Mouse (Mus musculus) right cerebral cortex, postnatal 36 days (tissue): Measurements from ENCODE around the gene Orm3.
"Not testable (repeated sequence)": the region's sequence is repeated elsewhere in the genome, so short reads cannot be mapped to it uniquely, and the experiment has no call there.

ENCODE experiments used
- DNase-seq, 2 experiments: peaks; one replicate each; pipeline ENCODE4 v3.0.0; 2022; ENCODE audit warnings: low spot score in 2 of 2, mixed read lengths in 1 of 2

The Orm3 gene

DNA sequence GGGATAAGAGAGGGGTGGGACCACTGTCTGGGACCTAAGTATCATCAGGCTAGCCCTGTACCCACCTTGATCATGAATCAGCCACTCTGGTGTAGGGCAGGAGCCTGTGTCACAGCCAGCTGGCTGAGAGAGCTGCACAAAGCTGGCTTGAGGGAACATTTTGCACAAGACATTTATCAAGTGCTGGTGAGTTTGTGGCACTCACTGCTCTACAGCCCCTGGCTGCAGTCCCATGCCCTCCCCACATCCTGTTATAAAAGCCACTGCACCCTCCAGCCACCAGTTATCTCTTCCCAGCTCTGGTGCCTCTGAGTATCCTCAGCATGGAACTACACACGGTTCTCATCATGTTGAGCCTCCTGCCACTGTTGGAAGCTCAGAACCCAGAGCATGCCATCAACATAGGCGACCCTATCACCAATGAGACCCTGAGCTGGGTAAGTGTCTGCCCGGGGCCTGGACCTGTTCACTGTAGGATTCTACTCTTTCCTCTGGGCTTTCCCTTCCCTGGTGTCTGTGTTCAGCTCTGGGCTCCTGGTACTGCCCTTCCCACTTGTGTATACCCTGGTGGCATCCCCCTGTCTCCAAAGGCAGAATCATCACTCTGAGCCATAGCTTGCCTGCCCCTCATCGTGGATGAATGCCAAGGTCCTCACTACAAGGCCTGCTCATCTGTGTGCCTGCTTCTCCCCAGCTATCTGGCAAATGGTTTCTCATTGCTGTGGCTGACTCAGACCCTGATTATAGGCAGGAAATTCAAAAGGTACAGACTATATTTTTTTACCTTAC lies at the start of gene Orm3:
Gene Orm3, plus strand, starts transcription at position 286 of the 789 bp plus-strand sequence.
- DNase-seq: no peak

- DNase-seq: peak; percentile 78 to 86
Measured at GRCm38 (mm10) chr4:63307175-63308062, 48.5 kb upstream of the Orm3 start.

DNA sequence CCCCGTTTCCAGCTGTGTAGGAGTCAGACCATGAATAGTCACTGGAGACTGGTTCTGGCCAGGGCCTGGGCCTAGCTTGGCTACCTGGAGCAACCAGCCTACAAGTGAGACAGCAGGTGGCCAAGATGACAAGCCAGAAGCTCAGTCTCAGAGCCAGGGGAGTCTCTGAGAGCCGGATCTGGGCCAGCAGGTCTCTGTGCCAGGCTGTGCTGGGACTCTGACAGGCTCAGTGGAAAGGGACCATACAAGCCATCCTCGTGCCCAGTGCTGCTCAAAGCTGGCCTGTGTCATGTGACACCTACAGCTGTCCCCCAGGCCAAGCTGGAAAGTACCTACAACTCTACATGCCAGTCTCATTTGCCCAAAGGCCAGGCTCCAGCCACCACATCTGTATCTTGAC lies 47.6 kb upstream of the Orm3 start:
- no peak for DNase-seq

DNA sequence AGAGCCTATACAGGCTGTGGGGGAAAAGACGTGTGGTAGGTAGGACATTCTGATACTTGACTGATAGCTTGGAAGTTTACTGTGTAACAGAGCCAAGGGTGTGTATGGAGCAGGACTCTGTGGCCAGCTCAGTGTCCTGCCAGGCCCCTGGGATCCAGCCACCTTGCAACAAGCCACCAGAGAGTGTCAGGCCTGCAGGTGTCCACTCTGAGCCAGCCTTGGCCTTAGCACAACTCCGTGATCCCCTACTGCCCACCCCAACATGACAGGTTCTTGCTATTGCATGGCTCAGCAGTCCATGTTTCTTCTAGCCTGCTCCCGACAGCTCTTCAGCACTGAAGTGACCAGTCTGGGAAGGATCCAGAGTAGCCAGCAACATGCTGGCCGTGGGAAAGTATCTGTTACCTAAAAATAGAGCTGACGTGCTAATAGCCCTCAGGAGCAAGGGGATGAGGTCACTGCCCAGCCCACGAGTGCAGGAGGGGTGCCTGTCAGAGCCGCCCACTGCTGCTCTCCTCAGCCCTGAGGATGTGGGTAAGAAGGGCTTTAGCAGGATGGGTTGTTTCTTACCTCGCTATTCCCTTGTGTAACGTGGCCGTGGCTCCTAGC lies 45.6 kb upstream of the Orm3 start:
- no peak for DNase-seq

DNA sequence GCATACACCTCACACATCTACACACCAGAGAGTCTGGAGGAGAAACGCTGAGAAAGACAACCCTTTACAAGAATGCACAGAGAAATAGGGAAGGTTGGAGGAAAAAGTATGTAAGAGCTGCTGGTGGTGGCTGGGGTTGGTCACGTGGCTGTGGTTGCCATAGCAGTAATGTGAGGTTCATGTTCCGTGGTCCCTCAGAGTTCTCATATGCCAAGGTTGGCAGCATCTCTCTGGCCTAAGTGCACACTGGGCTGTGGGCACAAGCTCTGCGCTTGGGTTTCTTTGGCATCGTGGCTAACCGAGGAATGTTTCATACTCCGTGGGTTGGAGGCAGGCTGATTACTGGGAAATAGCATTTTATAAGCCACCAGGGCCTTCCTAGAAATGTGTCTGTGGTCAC lies 44.5 kb upstream of the Orm3 start:
- DNase-seq: no peak

DNA sequence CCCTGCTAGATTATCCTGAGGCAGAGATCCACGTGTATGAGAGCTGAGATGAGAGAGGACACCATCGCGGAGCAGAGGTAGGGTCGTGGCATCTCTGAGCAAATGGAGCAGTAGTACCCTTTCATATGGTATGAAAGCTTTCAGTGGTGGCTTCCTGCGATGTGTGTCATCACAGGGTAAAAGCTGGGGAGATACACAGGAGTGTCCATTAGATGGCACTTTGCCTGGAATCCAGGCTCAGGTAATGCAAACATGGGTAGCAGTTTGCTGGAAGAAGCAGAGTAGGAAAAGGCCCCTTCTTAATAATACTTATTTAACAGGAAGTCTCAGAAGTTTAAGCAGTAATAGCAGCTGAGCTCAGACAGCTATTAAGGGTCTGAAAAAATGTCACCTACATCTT lies 41.9 kb upstream of the Orm3 start:
- DNase-seq: no peak

GRCm38 (mm10) chr4:63316076-63316746 lies 39.8 kb upstream of the Orm3 start:
- peak in 1 of 2 experiments; percentile 18 for DNase-seq

DNA sequence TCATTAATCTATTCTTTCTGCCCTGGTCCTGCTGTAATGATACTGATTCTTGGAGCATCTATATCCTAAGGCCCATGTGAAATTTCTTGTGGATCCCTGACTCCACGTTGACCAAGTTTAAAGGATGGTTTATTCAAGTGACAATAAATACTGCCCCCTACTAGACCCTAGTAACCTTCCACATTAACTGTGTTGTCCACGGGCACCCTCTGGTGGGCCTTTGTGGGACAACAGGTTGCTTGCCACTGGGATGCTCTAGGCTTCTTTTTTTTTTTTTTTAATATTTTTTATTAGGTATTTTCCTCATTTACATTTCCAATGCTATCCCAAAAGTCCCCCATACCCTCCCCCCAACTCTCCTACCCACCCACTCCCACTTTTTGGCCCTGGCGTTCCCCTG lies 36.4 kb upstream of the Orm3 start:
- not testable (repeated sequence) for DNase-seq

GRCm38 (mm10) chr4:63323275-63323815 lies 32.6 kb upstream of the Orm3 start:
- no peak for DNase-seq

- no peak for DNase-seq
Measured at GRCm38 (mm10) chr4:63333403-63333802, 22.6 kb upstream of the Orm3 start.

GRCm38 (mm10) chr4:63338414-63339076 lies 17.4 kb upstream of the Orm3 start:
- no peak for DNase-seq

DNA sequence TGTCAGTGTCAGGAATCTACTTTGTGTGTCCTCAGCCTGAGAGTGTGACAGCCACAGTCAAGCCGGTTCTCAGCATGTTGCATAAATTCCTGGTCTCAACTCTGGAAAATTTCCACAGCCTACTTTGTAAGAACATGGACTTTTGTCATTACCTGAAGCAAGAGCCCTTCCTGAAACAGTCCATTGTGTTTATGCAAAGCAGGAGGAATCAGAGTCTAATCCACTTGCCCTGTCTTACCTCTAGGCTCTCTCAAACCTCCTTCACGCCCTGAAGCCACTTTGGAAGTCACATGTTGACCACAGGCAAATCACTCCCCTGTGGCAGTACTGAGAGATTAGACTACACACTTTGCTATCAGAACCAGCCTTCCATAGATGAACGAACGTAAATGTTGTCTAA lies 13.5 kb upstream of the Orm3 start:
- no peak for DNase-seq

GRCm38 (mm10) chr4:63343608-63344007 lies 12.4 kb upstream of the Orm3 start:
- DNase-seq: no peak

- DNase-seq: no peak
Measured at GRCm38 (mm10) chr4:63344295-63344694, 11.7 kb upstream of the Orm3 start, which contains the start of gene Orm1. TSS of gene Orm1 (plus strand) at chr4:63344560.

- no peak for DNase-seq
Measured at GRCm38 (mm10) chr4:63345261-63345660, 10.7 kb upstream of the Orm3 start.

GRCm38 (mm10) chr4:63346659-63347058 lies 9.3 kb upstream of the Orm3 start:
- DNase-seq: no peak

- DNase-seq: no peak
Measured at GRCm38 (mm10) chr4:63348524-63348923, 7.4 kb upstream of the Orm3 start.

DNA sequence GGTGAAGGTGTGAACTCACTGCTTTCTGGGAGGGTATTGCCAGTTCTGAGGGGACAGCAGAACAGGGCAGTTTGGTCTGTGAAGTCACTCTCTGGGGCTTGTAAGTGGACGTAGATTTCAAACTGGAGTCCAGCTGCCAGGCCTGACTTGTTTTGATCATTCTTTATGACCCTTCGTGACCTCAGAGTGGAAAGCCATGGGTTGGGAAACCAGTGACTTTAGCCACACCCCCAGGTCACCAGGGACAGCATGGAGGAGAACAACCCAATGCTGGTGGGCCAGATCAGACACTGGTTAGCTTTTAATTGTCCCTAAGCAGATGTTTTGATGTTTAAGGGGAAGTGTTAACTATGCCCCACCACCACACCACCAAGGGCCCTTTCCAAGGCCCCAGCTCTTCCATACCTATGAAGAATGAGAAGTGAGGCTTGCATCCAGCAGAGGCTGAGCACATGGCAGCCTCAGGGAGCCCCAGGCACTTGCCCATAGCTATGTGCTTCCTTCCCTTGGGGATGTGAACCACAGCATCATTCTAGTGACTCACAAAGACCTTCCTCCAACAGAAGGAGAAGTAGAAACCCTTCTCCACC lies 1.1 kb downstream of the Orm3 start:
- no peak for DNase-seq

DNA sequence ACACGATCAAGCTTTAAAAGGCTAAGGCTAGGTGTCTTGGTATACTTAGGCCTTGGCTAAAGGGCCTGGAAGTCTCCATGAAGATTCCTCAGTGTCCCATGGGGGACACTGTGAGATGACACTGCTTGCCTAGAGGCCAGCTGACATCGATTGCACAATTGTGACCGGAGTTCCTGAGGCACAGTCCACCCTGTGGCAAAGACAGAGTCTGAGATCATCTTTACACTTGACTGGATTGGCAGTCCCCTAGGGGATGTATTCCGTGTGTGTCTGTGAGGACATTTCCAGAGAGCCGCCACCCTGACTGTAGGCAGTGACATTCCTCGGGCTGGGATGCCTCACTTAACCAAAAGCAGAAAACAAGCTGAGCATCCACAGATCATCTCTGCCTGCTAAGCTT lies 3.9 kb downstream of the Orm3 start:
- no peak for DNase-seq

GRCm38 (mm10) chr4:63362150-63362549 lies 6.2 kb downstream of the Orm3 start, which contains the start of gene Orm2:
TSS of gene Orm2 (plus strand) at chr4:63362449.
- DNase-seq: no peak
